ENCODE assay signal across 9 mouse cellular contexts in the genomic region with DNA sequence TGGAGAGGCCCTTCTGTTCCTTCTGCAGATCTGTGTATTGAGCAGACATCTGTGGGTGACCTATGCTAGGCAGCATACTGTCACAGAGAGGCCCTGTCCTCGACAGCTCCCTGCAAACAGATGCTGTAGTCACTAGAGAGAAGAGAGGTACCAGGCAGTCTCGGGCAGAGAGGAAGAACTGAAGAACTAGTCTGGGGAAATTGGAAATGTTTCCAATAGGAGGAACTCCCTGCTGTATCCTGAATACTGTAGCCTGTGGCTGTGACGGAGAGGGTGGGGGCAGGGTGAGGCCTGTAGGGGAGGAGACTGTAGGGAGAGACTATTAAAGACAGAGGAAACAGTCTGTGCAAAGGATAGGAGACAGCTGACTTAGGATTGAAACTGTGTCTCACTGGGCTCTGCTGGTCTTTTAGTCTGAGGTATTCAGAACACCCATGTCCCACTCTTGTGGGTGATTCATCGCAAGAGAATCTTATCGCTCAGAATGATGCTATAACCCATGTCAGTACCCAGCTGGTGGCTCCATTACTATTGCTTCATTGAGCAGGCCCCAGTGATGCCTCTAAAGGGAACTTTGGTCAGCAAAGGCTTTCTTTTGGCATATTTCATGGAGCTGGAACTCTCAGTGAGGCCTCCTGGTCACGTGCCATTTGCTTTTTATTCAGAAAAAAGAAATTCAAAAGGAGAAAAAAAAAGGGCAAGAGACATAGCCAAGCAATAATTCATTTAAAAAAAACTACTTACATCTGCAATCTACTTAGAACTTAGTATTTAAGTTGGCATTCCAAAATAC. TPM values are rescaled to one million over a fixed set of nuclear protein-coding genes. Genes with fewer than 3 reads are reported as not detected.
DNase-seq lines count a peak whose midpoint lies in the region; ATAC-seq and TF ChIP-seq lines count a peak whose summit lies in the region.
"Had no signal": no experiment of that assay in that cellular context is flagged by ENCODE, and none has a peak within 500 bp of the region (broad histone marks: within the 10 kb centered on the region; RNA-seq: fewer than 3 reads in every experiment).

No protein-coding gene starts in this region.

- ATAC-seq in granulocyte monocyte progenitor cell, adult 5-6 weeks (replicated peaks; ENCODE audit: poor library complexity, severe bottlenecking) = peak; percentile 37
- peak; percentile 65 for ATAC-seq in intestine, embryonic 15.5 days
- ATAC-seq in megakaryocyte, adult 5-6 weeks (ENCODE audit: poor library complexity, severe bottlenecking) = peak; percentile 32; the same call in 1 of the 2 replicates

- H3K4me2 ChIP-seq in intestine, embryonic 15.5 days (replicated peaks) = no peak overlapping the region

- no peaks in the 10 kb centered on the region for H3K79me3 ChIP-seq in C2C12 (ENCODE audit: low read depth)

- no peaks in the 10 kb centered on the region for H3K79me2 ChIP-seq in C2C12 (ENCODE audit: control insufficient read depth, insufficient read depth)

- no peak for TF ChIP-seq CTCF in C2C12 (IDR thresholded peaks at IDR 0.05; ENCODE audit: control insufficient read depth, insufficient read depth, insufficient read length)

- no peaks in the 10 kb centered on the region for H3K9me3 ChIP-seq in intestine, embryonic 15.5 days

- H3ac ChIP-seq in C2C12 (ENCODE audit: control insufficient read depth, insufficient read length, low read depth) = no peak overlapping the region

- no peaks in the 10 kb centered on the region for H3K27me3 ChIP-seq in C2C12 (ENCODE audit: control insufficient read depth, insufficient read depth, insufficient read length)
- H3K27me3 ChIP-seq in intestine, embryonic 15.5 days (replicated peaks) = no peaks in the 10 kb centered on the region

- no peak overlapping the region for H3K4me3 ChIP-seq in C2C12 (ENCODE audit: insufficient read depth, poor library complexity, severe bottlenecking)
- no peak overlapping the region for H3K4me3 ChIP-seq in intestine, embryonic 15.5 days (replicated peaks)
- H3K4me3 ChIP-seq: erythroblast, embryonic 14.5 days had no signal

- peaks cover 24% of the 10 kb centered on the region for H3K4me1 ChIP-seq in intestine, embryonic 15.5 days (replicated peaks)

- H3K36me3 ChIP-seq in C2C12 (ENCODE audit: control insufficient read depth, insufficient read depth) = no peaks in the 10 kb centered on the region
- no peaks in the 10 kb centered on the region for H3K36me3 ChIP-seq in intestine, embryonic 15.5 days

- H3K9ac ChIP-seq in intestine, embryonic 15.5 days = no peak overlapping the region

- peak; percentile 12 to 37 for DNase-seq in cerebellum, postnatal 10 days
- DNase-seq in cerebellum, postnatal 4 days (ENCODE audit: low spot score in 2 of 2) = no peak
- DNase-seq in cerebellum, postnatal 36 days = no peak
- no peak for DNase-seq in urinary bladder, postnatal 25 days (ENCODE audit: low spot score)

- H3K27ac ChIP-seq in intestine, embryonic 15.5 days = peak overlapping the region; percentile 70

- WGBS in intestine, embryonic 15.5 days = 39% methylated on average over 6 of the region's 6 CpGs

TF ChIP-seq in C2C12, 6 proteins besides CTCF, POLR2A, EP300 and RAD21:
- TF ChIP-seq CEBPB (IDR thresholded peaks at IDR 0.05; ENCODE audit: low read depth) (peak; percentile 48), USF1 (IDR thresholded peaks at IDR 0.05; ENCODE audit: low read depth) (peak; percentile 16), MAX (IDR thresholded peaks at IDR 0.05) (no peak), MYOG (IDR thresholded peaks at IDR 0.05; ENCODE audit: control insufficient read depth, extremely low read depth, insufficient read length) (no peak), MYOD1 (IDR thresholded peaks at IDR 0.05; ENCODE audit: control insufficient read depth, insufficient read length, low read depth) (no peak)
TF ChIP-seq in C2C12: peak in this region for 2.

RNA-seq across cellular contexts. Expression of a gene that starts 43.4 kb away (rescaled TPM):
- not detected for polyA plus RNA-seq in C2C12 (2012; fragmentation: generic; extraction: Trizol)
- total RNA-seq in granulocyte monocyte progenitor cell, adult 5-6 weeks (2014; fragmentation: Nextera tagmentation) = 98.4 and 131 TPM in 2 replicates
- total RNA-seq in granulocyte monocyte progenitor cell, adult 5-6 weeks (2017) = 62.1 and 64.0 TPM in 2 replicates
- polyA plus RNA-seq in intestine, embryonic 15.5 days (2015; fragmentation: Nextera tagmentation; extraction: Ambion mirVana) = 14.9 and 15.0 TPM in 2 replicates
- total RNA-seq in megakaryocyte, adult 5-6 weeks (2015) = 69.9 and 81.4 TPM in 2 replicates
- total RNA-seq in megakaryocyte, adult 5-6 weeks (2017) = 37.1 and 45.1 TPM in 2 replicates

Comparison
In these comparisons a context has a peak if more than half of its experiments do, and no peak if none do; other contexts are left out.
1. DNase-seq: peak in cerebellum, postnatal 10 days (2 of 2); none in cerebellum, postnatal 4 days (0 of 2), cerebellum, postnatal 36 days (0 of 2) and urinary bladder, postnatal 25 days (single experiment).
2. Peak in every context shown above with its lines, with median percentiles within 50 percentile points of each other: ATAC-seq.